Mouse (Mus musculus) neural tube, embryonic 13.5 days (tissue): ENCODE measurements at regions not wholly inside any gene's neighbourhood (a gene's known extent, or its start where the extent isn't known, plus 50 kb on each side); places are given as distances from the start of the nearest gene placed in this dataset.
A peak's percentile ranks its signal among the peaks of the same experiment; 100 is the strongest.

Source experiments
- ATAC-seq: fragments of 200-750 bp; cut with Nextera tagmentation; 2 replicates; pipeline ENCODE4 v1.8.0; 2017; ENCODE audit warnings: low read depth, mild to moderate bottlenecking, moderate TSS enrichment, moderate library complexity
- H3K27ac ChIP-seq: fragments of 300-500 bp; sonication (generic); replicated peaks from 2 replicates; pipeline ENCODE4 v1.5.1; 2015; ENCODE audit warnings: moderate library complexity, mild to moderate bottlenecking, inconsistent platforms
- H3K27me3 ChIP-seq: fragments of 300-500 bp; sonication (generic); 2 replicates; pipeline ENCODE4 v1.6.1; 2015; ENCODE audit warnings: mild to moderate bottlenecking, inconsistent platforms
- H3K36me3 ChIP-seq: fragments of 300-500 bp; sonication (generic); 2 replicates; pipeline ENCODE4 v1.6.1; 2015; ENCODE audit warnings: mild to moderate bottlenecking, inconsistent platforms
- H3K4me1 ChIP-seq: fragments of 300-500 bp; sonication (generic); replicated peaks from 2 replicates; pipeline ENCODE4 v1.6.1; 2015; ENCODE audit warnings: inconsistent platforms
- H3K4me2 ChIP-seq: fragments of 300-500 bp; sonication (generic); 2 replicates; pipeline ENCODE4 v1.6.1; 2015; ENCODE audit warnings: inconsistent platforms, mild to moderate bottlenecking, moderate library complexity
- H3K4me3 ChIP-seq: fragments of 300-500 bp; sonication (generic); 2 replicates; pipeline ENCODE4 v1.5.1; 2015; ENCODE audit warnings: mild to moderate bottlenecking, inconsistent platforms
- H3K9ac ChIP-seq: fragments of 300-500 bp; sonication (generic); 2 replicates; pipeline ENCODE4 v1.6.1; 2015; ENCODE audit warnings: moderate library complexity, mild to moderate bottlenecking, inconsistent platforms
- H3K9me3 ChIP-seq: fragments of 300-500 bp; sonication (generic); 2 replicates; pipeline ENCODE4 v1.6.1; 2016; ENCODE audit warnings: inconsistent platforms
- WGBS: fragments of 180-500 bp; shearing (Covaris S2); methylation state at CpG from one replicate; pipeline ENCODE4 v1.1.7; 2015; 5-methylcytosine and 5-hydroxymethylcytosine counted together

- peaks cover 13% of the 10 kb centered on the region for H3K4me1 ChIP-seq
- ATAC-seq: no peak
- 89% methylated on average over 8 of the region's 8 CpGs for WGBS
- no peak overlapping the region for H3K9ac ChIP-seq
- H3K27me3 ChIP-seq: no peaks in the 10 kb centered on the region
- no peak overlapping the region for H3K4me2 ChIP-seq
- no peaks in the 10 kb centered on the region for H3K36me3 ChIP-seq
- no peak overlapping the region for H3K27ac ChIP-seq
- H3K4me3 ChIP-seq: no peak overlapping the region
- H3K9me3 ChIP-seq: no peaks in the 10 kb centered on the region
Measured at GRCm38 (mm10) chr5:73904146-73904811, 164.0 kb downstream of the Usp46 start.

- no peaks in the 10 kb centered on the region for H3K4me1 ChIP-seq
- H3K36me3 ChIP-seq: no peaks in the 10 kb centered on the region
- H3K4me3 ChIP-seq: no peak overlapping the region
- ATAC-seq: no peak
- no peaks in the 10 kb centered on the region for H3K27me3 ChIP-seq
- H3K27ac ChIP-seq: no peak overlapping the region
- no peak overlapping the region for H3K4me2 ChIP-seq
- no peaks in the 10 kb centered on the region for H3K9me3 ChIP-seq
- H3K9ac ChIP-seq: no peak overlapping the region
- WGBS: 84% methylated on average over 1 of the region's 1 CpGs
Measured at GRCm38 (mm10) chr5:73912149-73912548, 156.1 kb downstream of the Usp46 start.

- Histone ChIP-seq H3K27me3 (no peaks in the 10 kb centered on the region), H3K27ac (no peak overlapping the region), H3K9ac (no peak overlapping the region), H3K36me3 (no peaks in the 10 kb centered on the region), H3K4me3 (no peak overlapping the region), H3K4me1 (no peaks in the 10 kb centered on the region), H3K4me2 (no peak overlapping the region), H3K9me3 (no peaks in the 10 kb centered on the region)
- 34% methylated on average over 6 of the region's 6 CpGs for WGBS
- no peak for ATAC-seq
Measured at GRCm38 (mm10) chr5:73913116-73913515, 155.1 kb downstream of the Usp46 start.

- H3K4me2 ChIP-seq: no peak overlapping the region
- WGBS: 57% methylated on average over 2 of the region's 2 CpGs
- no peak for ATAC-seq
Measured at GRCm38 (mm10) chr5:73918011-73918410, 150.2 kb downstream of the Usp46 start.

GRCm38 (mm10) chr5:73919936-73920335, 148.3 kb downstream of the Usp46 start:
- no peak for ATAC-seq
- Histone ChIP-seq H3K4me2 (no peak overlapping the region), H3K27me3 (no peaks in the 10 kb centered on the region), H3K4me3 (no peak overlapping the region), H3K9ac (no peak overlapping the region), H3K4me1 (no peaks in the 10 kb centered on the region), H3K9me3 (no peaks in the 10 kb centered on the region), H3K27ac (no peak overlapping the region), H3K36me3 (no peaks in the 10 kb centered on the region)
- 92% methylated on average over 6 of the region's 6 CpGs for WGBS

More at GRCm38 (mm10) chr5:73918011-73918410, 150.2 kb downstream of the Usp46 start:
- no peaks in the 10 kb centered on the region for H3K9me3 ChIP-seq
- no peak overlapping the region for H3K4me3 ChIP-seq
- no peak overlapping the region for H3K27ac ChIP-seq
- H3K36me3 ChIP-seq: no peaks in the 10 kb centered on the region
- H3K9ac ChIP-seq: no peak overlapping the region
- no peaks in the 10 kb centered on the region for H3K27me3 ChIP-seq
- no peaks in the 10 kb centered on the region for H3K4me1 ChIP-seq

GRCm38 (mm10) chr5:73927534-73927933, 140.7 kb downstream of the Usp46 start:
- Histone ChIP-seq H3K4me1 (peaks cover 5% of the 10 kb centered on the region), H3K27me3 (no peaks in the 10 kb centered on the region), H3K27ac (no peak overlapping the region), H3K4me3 (no peak overlapping the region), H3K4me2 (no peak overlapping the region), H3K36me3 (no peaks in the 10 kb centered on the region), H3K9ac (no peak overlapping the region), H3K9me3 (no peaks in the 10 kb centered on the region)
- WGBS: 56% methylated on average over 9 of the region's 9 CpGs
- no peak for ATAC-seq

GRCm38 (mm10) chr5:73928691-73929090, 139.5 kb downstream of the Usp46 start:
- H3K4me2 ChIP-seq: no peak overlapping the region
- WGBS: 53% methylated on average over 10 of the region's 10 CpGs
- H3K9me3 ChIP-seq: no peaks in the 10 kb centered on the region
- no peak overlapping the region for H3K27ac ChIP-seq
- no peaks in the 10 kb centered on the region for H3K36me3 ChIP-seq
- peaks cover 5% of the 10 kb centered on the region for H3K4me1 ChIP-seq
- peak; percentile 65; the same call in 1 of the 2 replicates for ATAC-seq
- no peak overlapping the region for H3K9ac ChIP-seq
- no peaks in the 10 kb centered on the region for H3K27me3 ChIP-seq
- no peak overlapping the region for H3K4me3 ChIP-seq

GRCm38 (mm10) chr5:73930205-73930604, 138.0 kb downstream of the Usp46 start:
- Histone ChIP-seq H3K9me3 (no peaks in the 10 kb centered on the region), H3K27me3 (no peaks in the 10 kb centered on the region), H3K4me1 (peaks cover 5% of the 10 kb centered on the region)

GRCm38 (mm10) chr5:73937799-73938198, 130.4 kb downstream of the Usp46 start:
- Histone ChIP-seq H3K4me2 (no peak overlapping the region), H3K27ac (no peak overlapping the region), H3K9me3 (no peaks in the 10 kb centered on the region), H3K4me3 (no peak overlapping the region), H3K9ac (no peak overlapping the region), H3K4me1 (peaks cover 7% of the 10 kb centered on the region), H3K27me3 (no peaks in the 10 kb centered on the region), H3K36me3 (no peaks in the 10 kb centered on the region)
- 48% methylated on average over 2 of the region's 2 CpGs for WGBS
- no peak for ATAC-seq

More at GRCm38 (mm10) chr5:73930205-73930604, 138.0 kb downstream of the Usp46 start:
- Histone ChIP-seq H3K9ac (no peak overlapping the region), H3K4me2 (no peak overlapping the region), H3K36me3 (no peaks in the 10 kb centered on the region), H3K4me3 (no peak overlapping the region), H3K27ac (no peak overlapping the region)
- WGBS: 76% methylated on average over 5 of the region's 5 CpGs
- no peak for ATAC-seq

- H3K9ac ChIP-seq: no peak overlapping the region
- ATAC-seq: no peak
- H3K4me1 ChIP-seq: peaks cover 14% of the 10 kb centered on the region
- H3K4me2 ChIP-seq: no peak overlapping the region
- H3K4me3 ChIP-seq: no peak overlapping the region
- no peaks in the 10 kb centered on the region for H3K36me3 ChIP-seq
- 48% methylated on average over 4 of the region's 4 CpGs for WGBS
- no peak overlapping the region for H3K27ac ChIP-seq
- no peaks in the 10 kb centered on the region for H3K27me3 ChIP-seq
- H3K9me3 ChIP-seq: no peaks in the 10 kb centered on the region
Measured at GRCm38 (mm10) chr5:73938450-73938849, 129.8 kb downstream of the Usp46 start.

GRCm38 (mm10) chr5:73942950-73943349, 125.3 kb downstream of the Usp46 start:
- no peak overlapping the region for H3K9ac ChIP-seq
- H3K4me3 ChIP-seq: no peak overlapping the region
- no peak overlapping the region for H3K27ac ChIP-seq
- no peaks in the 10 kb centered on the region for H3K36me3 ChIP-seq
- H3K4me1 ChIP-seq: peaks cover 14% of the 10 kb centered on the region
- no peak overlapping the region for H3K4me2 ChIP-seq
- no peaks in the 10 kb centered on the region for H3K27me3 ChIP-seq
- ATAC-seq: peak; percentile 75
- WGBS: 25% methylated on average over 3 of the region's 3 CpGs
- no peaks in the 10 kb centered on the region for H3K9me3 ChIP-seq

GRCm38 (mm10) chr5:73945671-73946070, 122.6 kb downstream of the Usp46 start:
- no peaks in the 10 kb centered on the region for H3K9me3 ChIP-seq
- H3K36me3 ChIP-seq: no peaks in the 10 kb centered on the region
- no peak overlapping the region for H3K4me3 ChIP-seq
- H3K4me1 ChIP-seq: peaks cover 15% of the 10 kb centered on the region
- H3K4me2 ChIP-seq: no peak overlapping the region
- ATAC-seq: no peak
- H3K27ac ChIP-seq: no peak overlapping the region
- WGBS: 92% methylated on average over 3 of the region's 3 CpGs
- no peak overlapping the region for H3K9ac ChIP-seq
- H3K27me3 ChIP-seq: no peaks in the 10 kb centered on the region

- no peaks in the 10 kb centered on the region for H3K36me3 ChIP-seq
- no peak for ATAC-seq
Measured at GRCm38 (mm10) chr5:73946164-73946563, 122.1 kb downstream of the Usp46 start.

More at GRCm38 (mm10) chr5:73946164-73946563, 122.1 kb downstream of the Usp46 start:
- H3K27me3 ChIP-seq: no peaks in the 10 kb centered on the region
- no peak overlapping the region for H3K9ac ChIP-seq
- H3K4me3 ChIP-seq: no peak overlapping the region
- H3K9me3 ChIP-seq: no peaks in the 10 kb centered on the region
- H3K4me2 ChIP-seq: no peak overlapping the region
- no peak overlapping the region for H3K27ac ChIP-seq
- WGBS: 86% methylated on average over 6 of the region's 6 CpGs
- peaks cover 20% of the 10 kb centered on the region for H3K4me1 ChIP-seq
